Mouse (Mus musculus): Measurements from ENCODE around the gene Cldn24.
"Not testable (repeated sequence)": the region's sequence is repeated elsewhere in the genome, so short reads cannot be mapped to it uniquely, and the experiment has no call there.

Gene Cldn24

GRCm38 (mm10) chr8:47821843-47822242 lies at the start of gene Cldn24:
Gene Cldn24, plus strand, starts transcription at chr8:47822143.
- no peak for DNase-seq

- DNase-seq: no peak
These were observed 49.0 kb upstream of the Cldn24 start for GRCm38 (mm10) chr8:47772986-47773385.

- DNase-seq: no peak
These were observed 44.5 kb upstream of the Cldn24 start for GRCm38 (mm10) chr8:47777415-47777814.

GRCm38 (mm10) chr8:47779589-47779988 lies 42.4 kb upstream of the Cldn24 start:
- DNase-seq: no peak

GRCm38 (mm10) chr8:47781881-47782280 lies 40.1 kb upstream of the Cldn24 start:
- DNase-seq: no peak

- DNase-seq: no peak
These were observed 38.4 kb upstream of the Cldn24 start for GRCm38 (mm10) chr8:47783544-47783943.

GRCm38 (mm10) chr8:47783944-47784343 lies 38.0 kb upstream of the Cldn24 start:
- DNase-seq: no peak

- no peak for DNase-seq
These were observed 37.5 kb upstream of the Cldn24 start for GRCm38 (mm10) chr8:47784436-47784835.

GRCm38 (mm10) chr8:47786323-47786722 lies 35.6 kb upstream of the Cldn24 start:
- no peak for DNase-seq

GRCm38 (mm10) chr8:47787705-47788104 lies 34.2 kb upstream of the Cldn24 start:
- no peak for DNase-seq

- DNase-seq: no peak
These were observed 30.0 kb upstream of the Cldn24 start for GRCm38 (mm10) chr8:47791986-47792385.

- no peak for DNase-seq
These were observed 22.5 kb upstream of the Cldn24 start for GRCm38 (mm10) chr8:47799438-47799837.

GRCm38 (mm10) chr8:47802349-47802748 lies 19.6 kb upstream of the Cldn24 start:
- DNase-seq: no peak

GRCm38 (mm10) chr8:47804262-47804661 lies 17.7 kb upstream of the Cldn24 start:
- no peak for DNase-seq

GRCm38 (mm10) chr8:47809970-47810665 lies 11.8 kb upstream of the Cldn24 start:
- no peak for DNase-seq

- DNase-seq: no peak
These were observed 11.3 kb upstream of the Cldn24 start for GRCm38 (mm10) chr8:47810666-47811015.

GRCm38 (mm10) chr8:47811221-47811620 lies 10.7 kb upstream of the Cldn24 start:
- DNase-seq: no peak

- DNase-seq: no peak
These were observed 2.9 kb upstream of the Cldn24 start for GRCm38 (mm10) chr8:47819034-47819433.

GRCm38 (mm10) chr8:47820914-47821772 lies 800 bp upstream of the Cldn24 start:
- no peak for DNase-seq

- DNase-seq: not testable (repeated sequence)
These were observed 598 bp downstream of the Cldn24 start for GRCm38 (mm10) chr8:47822541-47822940.

GRCm38 (mm10) chr8:47823777-47824176 lies 1.8 kb downstream of the Cldn24 start:
- no peak for DNase-seq

- DNase-seq: no peak
These were observed 2.2 kb downstream of the Cldn24 start, which contains the start of gene Cldn22 for GRCm38 (mm10) chr8:47824182-47824581. Gene Cldn22, plus strand, starts transcription at chr8:47824482.

- no peak for DNase-seq
These were observed 3.7 kb downstream of the Cldn24 start for GRCm38 (mm10) chr8:47825596-47825995.

GRCm38 (mm10) chr8:47826911-47827310 lies 5.0 kb downstream of the Cldn24 start:
- DNase-seq: no peak

Measured in B cell, adult 2 months (primary cell).